Mouse (Mus musculus) CH12.LX (cell line): Measurements from ENCODE around the gene Slc22a22. TPM values are rescaled to one million over a fixed set of nuclear protein-coding genes. Genes with fewer than 3 reads are reported as not detected.
A peak's percentile ranks its signal among the peaks of the same experiment; 100 is the strongest.

Source experiments
- DNase-seq: peaks from one replicate; pipeline ENCODE4 v3.0.0-alpha.2; 2013; ENCODE audit errors: extremely low read depth
- H3K27ac ChIP-seq: 2 replicates; pipeline ENCODE4 v1.5.1; 2012; ENCODE audit warnings: low read depth, mild to moderate bottlenecking, control low read depth, moderate library complexity; ENCODE audit not compliant: insufficient read depth
- H3K27me3 ChIP-seq: replicated peaks from 2 replicates; pipeline ENCODE3; 2012; ENCODE audit warnings: inconsistent platforms
- H3K36me3 ChIP-seq, 2 experiments: replicated peaks in 1 of 2; 2 replicates each; pipeline versions ENCODE3 to v1.6.1; 2012; ENCODE audit warnings: inconsistent platforms in 1 of 2, low read length in 1 of 2, mild to moderate bottlenecking in 1 of 2, mixed read lengths in 1 of 2, moderate library complexity in 1 of 2; ENCODE audit not compliant: control insufficient read depth in 1 of 2, insufficient read depth in 1 of 2
- H3K4me1 ChIP-seq, 2 experiments: 2 replicates each; pipeline ENCODE4 v1.6.1; 2012; ENCODE audit warnings: inconsistent platforms in 1 of 2, moderate library complexity in 1 of 2; ENCODE audit not compliant: insufficient read depth in 2 of 2, control insufficient read depth in 1 of 2
- H3K4me2 ChIP-seq: 2 replicates; pipeline ENCODE4 v1.6.1; 2012; ENCODE audit warnings: low read depth, mild to moderate bottlenecking, control low read depth; ENCODE audit not compliant: poor library complexity, insufficient read depth, severe bottlenecking
- H3K4me3 ChIP-seq, 3 experiments: fragments of 150-350 bp in 1 of 3; sonication (generic) in 1 of 3; replicated peaks in 1 of 3; 2 replicates each; pipeline versions ENCODE3 to v1.5.1; 2011 to 2012; ENCODE audit warnings: low read depth in 2 of 3, low read length in 2 of 3, mild to moderate bottlenecking in 2 of 3, moderate library complexity in 2 of 3, control low read depth in 1 of 3, improper control_type of control experiment in 1 of 3, inconsistent platforms in 1 of 3, mixed read lengths in 1 of 3; ENCODE audit not compliant: poor library complexity in 1 of 3
- H3K79me2 ChIP-seq: replicated peaks from 2 replicates; pipeline ENCODE4 v1.6.1; 2012; ENCODE audit warnings: mild to moderate bottlenecking, moderate library complexity; ENCODE audit not compliant: control insufficient read depth, poor library complexity, insufficient read depth, severe bottlenecking; ENCODE audit errors: extremely low read depth
- H3K9ac ChIP-seq: 2 replicates; pipeline ENCODE4 v1.6.1; 2012; ENCODE audit warnings: low read depth, mild to moderate bottlenecking, control low read depth, moderate library complexity; ENCODE audit not compliant: insufficient read depth
- H3K9me3 ChIP-seq: replicated peaks from 2 replicates; pipeline ENCODE3; 2012; ENCODE audit warnings: low read length, inconsistent platforms, mixed read lengths
- BHLHE40 ChIP-seq: IDR thresholded peaks from 2 replicates; pipeline ENCODE4 v1.6.1; 2011; ENCODE audit warnings: mild to moderate bottlenecking, low read depth, low read length, improper control_type of control experiment
- CTCF ChIP-seq, 2 experiments: IDR thresholded peaks in 1 of 2; conservative IDR thresholded peaks in 1 of 2; 2 replicates each; pipeline ENCODE4 v1.5.1; 2011 to 2012; ENCODE audit warnings: low read depth in 2 of 2, low read length in 2 of 2, improper control_type of control experiment in 1 of 2, inconsistent platforms in 1 of 2, mild to moderate bottlenecking in 1 of 2, moderate library complexity in 1 of 2
- ELF1 ChIP-seq: IDR thresholded peaks from 2 replicates; pipeline ENCODE4 v1.6.1; 2014; ENCODE audit warnings: low read depth, mild to moderate bottlenecking, inconsistent platforms, low read length, improper control_type of control experiment
- ETS1 ChIP-seq: conservative IDR thresholded peaks from 2 replicates; pipeline ENCODE4 v1.6.1; 2012; ENCODE audit warnings: low read depth, mild to moderate bottlenecking, inconsistent platforms, low read length, improper control_type of control experiment, moderate library complexity
- GABPA ChIP-seq: IDR thresholded peaks from 2 replicates; pipeline ENCODE4 v1.6.1; 2012; ENCODE audit warnings: low read depth, low read length, improper control_type of control experiment, inconsistent platforms; ENCODE audit not compliant: insufficient replicate concordance
- HCFC1 ChIP-seq: IDR thresholded peaks from 2 replicates; pipeline ENCODE4 v1.6.1; 2012; ENCODE audit warnings: low read depth, mild to moderate bottlenecking, inconsistent platforms, low read length, improper control_type of control experiment
- JUND ChIP-seq: conservative IDR thresholded peaks from 2 replicates; pipeline ENCODE4 v1.6.1; 2011; ENCODE audit warnings: low read depth, low read length, improper control_type of control experiment
- MEF2A ChIP-seq: IDR thresholded peaks from 2 replicates; pipeline ENCODE4 v1.6.1; 2014; ENCODE audit warnings: low read depth, mild to moderate bottlenecking, inconsistent platforms, low read length, improper control_type of control experiment, borderline replicate concordance
- MYC ChIP-seq: IDR thresholded peaks from 2 replicates; pipeline ENCODE4 v1.6.1; 2011; ENCODE audit warnings: low read depth, mild to moderate bottlenecking, improper control_type of control experiment, low read length
- NELFE ChIP-seq: IDR thresholded peaks from 2 replicates; pipeline ENCODE4 v1.6.1; 2011; ENCODE audit warnings: low read depth, low read length, improper control_type of control experiment
- PAX5 ChIP-seq: IDR thresholded peaks from 2 replicates; pipeline ENCODE4 v1.6.1; 2012; ENCODE audit warnings: low read length, inconsistent platforms, mixed read lengths
- POLR2A ChIP-seq: IDR thresholded peaks from 2 replicates; pipeline ENCODE4 v1.6.1; 2011; ENCODE audit warnings: low read depth, mild to moderate bottlenecking, improper control_type of control experiment, low read length
- RAD21 ChIP-seq: IDR thresholded peaks from 2 replicates; pipeline ENCODE4 v1.6.1; 2011; ENCODE audit warnings: low read depth, mild to moderate bottlenecking, low read length, improper control_type of control experiment, moderate library complexity
- SIN3A ChIP-seq: IDR thresholded peaks from 2 replicates; pipeline ENCODE4 v1.6.1; 2012; ENCODE audit warnings: low read length, improper control_type of control experiment, inconsistent platforms
- SMC3 ChIP-seq: IDR thresholded peaks from 2 replicates; pipeline ENCODE4 v1.6.1; 2011; ENCODE audit warnings: low read depth, low read length, improper control_type of control experiment
- UBTF ChIP-seq: IDR thresholded peaks from 2 replicates; pipeline ENCODE4 v1.6.1; 2012; ENCODE audit warnings: low read depth, mild to moderate bottlenecking, inconsistent platforms, low read length, improper control_type of control experiment, moderate library complexity
- USF2 ChIP-seq: conservative IDR thresholded peaks from 2 replicates; pipeline ENCODE4 v1.6.1; 2011; ENCODE audit warnings: low read depth, low read length, improper control_type of control experiment
- ZKSCAN1 ChIP-seq: IDR thresholded peaks from 2 replicates; pipeline ENCODE4 v1.6.1; 2012; ENCODE audit warnings: low read depth, inconsistent platforms, low read length, improper control_type of control experiment, borderline replicate concordance
- ZMIZ1 ChIP-seq: IDR thresholded peaks from 2 replicates; pipeline ENCODE4 v1.6.1; 2012; ENCODE audit warnings: low read depth, mild to moderate bottlenecking, inconsistent platforms, low read length, improper control_type of control experiment
- dilution Hi-C: fragments of 300-500 bp; cut with MboI; formaldehyde crosslinking; loops from 2 replicates; pipeline ENCODE4 v1.14.3; 2020; ENCODE audit warnings: low sequenced_read_pairs; ENCODE audit not compliant: extremely low pct_unique_long_range_greater_than_20kb, extremely low pct_ligation_motif_present
- in situ Hi-C: fragments of 300-500 bp; cut with MboI; formaldehyde crosslinking; loops from 3 replicates; pipeline ENCODE4 v1.14.3; 2019; ENCODE audit warnings: low sequenced_read_pairs, low pct_ligation_motif_present, low pct_unique_long_range_greater_than_20kb, mixed read lengths
- polyA plus RNA-seq: library from polyadenylated mRNA; unstranded; fragments of >175 nt; gene quantifications from 2 replicates; pipeline ENCODE4 v1.2.1, GENCODE M21; 2012; ENCODE audit warnings: low read depth; ENCODE audit not compliant: insufficient read length
- total RNA-seq, 2 experiments: library from RNA; depleted of rRNA; stranded (reverse); fragments of 300-350 nt in 1 of 2; fragments of >200 nt in 1 of 2; gene quantifications; 2 replicates each; pipeline ENCODE4 v1.2.3; 2012 to 2014

Slc22a22 gene
- total and polyA plus RNA-seq, 3 experiments: not detected

DNA sequence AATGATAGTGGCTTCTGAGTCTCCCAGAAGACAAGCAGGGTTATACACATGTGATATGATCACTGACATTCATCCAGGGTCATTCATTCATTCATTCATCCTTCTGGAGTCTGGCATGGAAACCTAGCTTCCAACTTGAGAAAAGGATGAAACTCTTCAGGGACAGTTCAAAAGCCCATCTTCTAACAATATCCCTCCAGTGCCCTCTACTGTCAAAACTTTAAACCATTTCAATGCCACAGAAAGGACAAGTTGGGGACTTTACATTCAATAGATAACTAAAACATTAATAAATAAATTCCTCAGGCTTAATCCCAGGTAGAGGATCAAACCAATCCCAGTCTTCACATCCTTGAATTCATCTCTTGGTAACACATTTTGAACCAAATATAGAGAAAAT is 247.0 kb downstream of the Slc22a22 start:
- peaks cover 0 to 5% of the 10 kb centered on the region in 2 experiments; a peak in 2 of 4 replicates for H3K4me1 ChIP-seq
- H3K27me3 ChIP-seq: no peaks in the 10 kb centered on the region
- H3K4me3 ChIP-seq: no peak overlapping the region
- H3K27ac ChIP-seq: no peak overlapping the region
- H3K9ac ChIP-seq: no peak overlapping the region
- DNase-seq: peak; percentile 24
- TF ChIP-seq RAD21 (peak; percentile 58), CTCF (conservative IDR thresholded peaks at IDR 0.05 in 1 of 2, IDR thresholded peaks at IDR 0.05 in 1 of 2; ENCODE audit: low read depth in 2 of 2, low read length in 2 of 2) (peak in 1 of 2 experiments; percentile 56; a peak in 2 of 4 replicates), MYC (no peak), MEF2A (no peak), SMC3 (peak; percentile 29; the same call in 1 of the 2 replicates)
- no peaks in the 10 kb centered on the region for H3K36me3 ChIP-seq
- H3K9me3 ChIP-seq: no peaks in the 10 kb centered on the region
- H3K4me2 ChIP-seq: no peak overlapping the region
- dilution Hi-C loops (no loop called here), in situ Hi-C loops (no loop called here)
- H3K79me2 ChIP-seq: no peaks in the 10 kb centered on the region

DNA sequence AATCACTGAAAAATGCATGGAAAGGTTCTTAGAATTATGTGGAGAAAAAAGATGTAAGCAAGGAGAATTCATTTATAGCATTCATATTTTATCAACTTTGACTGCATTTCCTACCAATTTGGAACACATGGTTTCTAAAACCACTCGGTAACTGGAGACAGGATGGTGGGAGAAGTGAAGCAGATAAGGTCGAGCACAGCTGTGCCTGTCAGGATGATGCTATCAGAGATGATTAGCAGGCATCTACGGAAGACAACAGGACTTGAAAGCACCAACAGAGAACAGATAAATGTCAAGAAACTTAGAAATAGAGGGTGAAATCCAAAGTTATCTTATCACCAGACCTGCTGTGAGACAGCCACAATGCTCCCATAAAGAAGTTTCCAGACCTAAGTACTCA is 272.1 kb downstream of the Slc22a22 start:
- in situ Hi-C loops: no loop called here
- dilution Hi-C loops: no loop called here
- H3K4me1 ChIP-seq: no peaks in the 10 kb centered on the region

DNA sequence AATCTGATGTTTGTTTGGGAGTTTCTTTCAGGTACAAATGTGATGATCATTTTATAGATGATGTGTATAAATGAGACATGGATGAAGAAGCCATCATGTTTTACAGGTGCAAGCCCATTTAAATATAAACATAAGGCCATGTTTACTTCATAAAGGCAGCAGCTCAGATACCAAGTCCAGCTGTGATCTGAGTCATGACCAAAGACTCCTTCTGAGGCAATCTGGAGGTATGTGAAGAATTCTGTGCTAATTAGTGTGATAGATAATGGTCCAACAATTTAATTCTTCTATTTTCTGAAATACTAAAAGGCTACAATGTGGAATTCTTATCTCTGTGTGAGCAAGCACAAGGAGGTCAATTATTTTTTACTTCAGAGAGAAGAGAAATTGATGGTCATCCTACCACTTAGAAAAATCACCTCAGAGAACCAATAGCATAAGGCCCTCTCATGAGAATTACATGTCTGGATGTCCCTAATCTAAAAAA is 272.9 kb downstream of the Slc22a22 start:
- Histone ChIP-seq H3K4me2 (no peak overlapping the region), H3K27me3 (no peaks in the 10 kb centered on the region), H3K36me3 (no peaks in the 10 kb centered on the region), H3K4me1 (no peaks in the 10 kb centered on the region), H3K79me2 (no peaks in the 10 kb centered on the region), H3K9ac (no peak overlapping the region), H3K4me3 (no peak overlapping the region), H3K9me3 (no peaks in the 10 kb centered on the region), H3K27ac (no peak overlapping the region)
- in situ Hi-C loops: no loop called here
- TF ChIP-seq PAX5: no peak
- no peak for TF ChIP-seq HCFC1
- no peak for TF ChIP-seq JUND
- TF ChIP-seq NELFE: no peak
- no peak for TF ChIP-seq GABPA
- no peak for TF ChIP-seq ZKSCAN1
- TF ChIP-seq SMC3: no peak
- no peak for TF ChIP-seq POLR2A
- TF ChIP-seq SIN3A: no peak
- no peak for TF ChIP-seq RAD21
- no peak for TF ChIP-seq USF2
- no peak for TF ChIP-seq UBTF
- TF ChIP-seq ETS1: no peak
- TF ChIP-seq MYC: no peak
- TF ChIP-seq CTCF (conservative IDR thresholded peaks at IDR 0.05 in 1 of 2, IDR thresholded peaks at IDR 0.05 in 1 of 2; ENCODE audit: low read depth in 2 of 2, low read length in 2 of 2): no peak
- DNase-seq: no peak
- dilution Hi-C loops: no loop called here

More for the DNA sequence above, 272.1 kb downstream of the Slc22a22 start:
- Histone ChIP-seq H3K36me3 (no peaks in the 10 kb centered on the region), H3K27me3 (no peaks in the 10 kb centered on the region), H3K9me3 (no peaks in the 10 kb centered on the region), H3K4me3 (no peak overlapping the region), H3K9ac (no peak overlapping the region), H3K79me2 (no peaks in the 10 kb centered on the region), H3K4me2 (no peak overlapping the region), H3K27ac (no peak overlapping the region)
- DNase-seq: no peak
- no peak for TF ChIP-seq MEF2A
- no peak for TF ChIP-seq ELF1
- no peak for TF ChIP-seq ZMIZ1
- TF ChIP-seq SIN3A: no peak
- no peak for TF ChIP-seq ETS1
- no peak for TF ChIP-seq BHLHE40
- no peak for TF ChIP-seq MYC
- TF ChIP-seq PAX5: no peak
- TF ChIP-seq CTCF (conservative IDR thresholded peaks at IDR 0.05 in 1 of 2, IDR thresholded peaks at IDR 0.05 in 1 of 2; ENCODE audit: low read depth in 2 of 2, low read length in 2 of 2): no peak
